Mouse (Mus musculus): Measurements from ENCODE around the gene Atg10. TPM values are rescaled to one million over a fixed set of nuclear protein-coding genes. Genes with fewer than 3 reads are reported as not detected.

Gene Atg10
- polyA plus RNA-seq, 2 experiments: 5.4 to 18.3 TPM

DNA sequence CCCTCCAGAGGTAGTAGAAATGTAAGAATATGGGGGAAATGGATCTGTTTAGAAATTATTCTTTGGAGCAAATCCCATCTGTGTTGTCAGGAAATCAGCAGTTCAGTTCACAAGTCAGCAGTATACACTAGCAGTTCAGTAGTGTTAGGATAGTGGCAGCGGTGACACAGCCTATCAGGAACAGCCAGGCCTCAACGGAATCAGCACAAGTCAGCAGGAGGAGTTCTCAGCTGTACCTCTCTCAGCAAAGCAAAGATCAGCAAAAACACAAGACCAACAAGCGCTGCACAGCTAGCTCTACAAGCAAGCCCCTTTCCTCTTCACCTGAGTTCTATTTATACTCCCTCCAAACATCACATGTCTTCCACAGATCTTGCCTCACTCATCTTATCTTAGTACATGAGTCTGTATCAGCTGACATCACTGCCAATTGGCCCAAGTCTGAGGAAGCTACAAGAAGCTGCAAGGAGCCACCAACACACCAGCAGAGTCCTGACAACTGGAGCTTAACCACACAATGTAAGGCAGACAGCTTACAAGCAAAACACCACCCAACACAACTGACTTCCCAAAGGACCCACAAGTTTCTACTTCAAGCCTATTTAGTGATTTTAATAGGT, 38.4 kb downstream of the Atg10 start:
- DNase-seq (ENCODE audit: low spot score) (no peak), ATAC-seq (ENCODE audit: low FRiP score, low read depth) (no peak)
- Histone ChIP-seq H3K9me3 (ENCODE audit: control insufficient read depth, low read length) (no peaks in the 10 kb centered on the region), H3K4me3 (replicated peaks; ENCODE audit: low read length) (no peak overlapping the region), H3K4me1 (ENCODE audit: control insufficient read depth, insufficient read depth, low read length) (peaks cover 11% of the 10 kb centered on the region), H3K27ac (replicated peaks; ENCODE audit: low read depth, low read length) (no peak overlapping the region), H3K36me3 (ENCODE audit: control insufficient read depth, insufficient read depth, low read length) (no peaks in the 10 kb centered on the region), H3K27me3 (ENCODE audit: control insufficient read depth, insufficient read depth, low read length) (no peaks in the 10 kb centered on the region), H3K9ac (ENCODE audit: low read depth, low read length, severe bottlenecking) (no peak overlapping the region), H3K4me2 (replicated peaks; ENCODE audit: low read depth, low read length, severe bottlenecking) (no peak overlapping the region)
- 90% methylated on average over 3 of the region's 3 CpGs for WGBS
- no peak for TF ChIP-seq POLR2A (IDR thresholded peaks at IDR 0.05; ENCODE audit: borderline replicate concordance, extremely low read depth, insufficient read depth, insufficient read length)

GRCm38 (mm10) chr13:91184226-91184625, 39.5 kb downstream of the Atg10 start:
- no peaks in the 10 kb centered on the region for H3K9me3 ChIP-seq (ENCODE audit: control insufficient read depth, low read length)
- WGBS: 69% methylated on average over 3 of the region's 3 CpGs
- H3K4me3 ChIP-seq (replicated peaks; ENCODE audit: low read length): no peak overlapping the region
- no peaks in the 10 kb centered on the region for H3K27me3 ChIP-seq (ENCODE audit: control insufficient read depth, insufficient read depth, low read length)
- no peak overlapping the region for H3K27ac ChIP-seq (replicated peaks; ENCODE audit: low read depth, low read length)
- H3K4me1 ChIP-seq (ENCODE audit: control insufficient read depth, insufficient read depth, low read length): peaks cover 11% of the 10 kb centered on the region
- H3K4me2 ChIP-seq (replicated peaks; ENCODE audit: low read depth, low read length, severe bottlenecking): no peak overlapping the region
- DNase-seq (ENCODE audit: low spot score) (no peak), ATAC-seq (ENCODE audit: low FRiP score, low read depth) (no peak)
- H3K36me3 ChIP-seq (ENCODE audit: control insufficient read depth, insufficient read depth, low read length): no peaks in the 10 kb centered on the region
- no peak overlapping the region for H3K9ac ChIP-seq (ENCODE audit: low read depth, low read length, severe bottlenecking)
- TF ChIP-seq POLR2A (IDR thresholded peaks at IDR 0.05; ENCODE audit: borderline replicate concordance, extremely low read depth, insufficient read depth, insufficient read length): no peak

DNA sequence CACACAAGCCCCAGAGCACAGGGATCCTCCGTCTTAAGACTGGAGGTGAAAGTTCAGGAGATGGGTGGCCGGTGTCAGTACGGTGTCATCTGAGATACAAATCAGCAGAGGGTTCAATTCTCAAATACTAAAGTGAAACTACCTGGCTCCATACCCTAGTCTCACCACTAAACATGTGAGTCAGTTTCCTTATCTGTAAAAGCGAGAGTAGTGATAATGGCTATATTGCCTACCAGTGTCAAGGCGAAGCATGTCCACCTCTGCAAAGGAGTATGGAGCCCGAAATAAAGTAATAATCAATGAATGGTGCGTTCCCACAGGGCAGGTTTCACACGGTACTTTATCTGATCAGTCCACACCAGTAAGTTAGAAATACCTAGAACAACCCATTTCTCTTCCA, 43.4 kb downstream of the Atg10 start:
- H3K9ac ChIP-seq (ENCODE audit: low read depth, low read length, severe bottlenecking): no peak overlapping the region
- no peaks in the 10 kb centered on the region for H3K9me3 ChIP-seq (ENCODE audit: control insufficient read depth, low read length)
- 92% methylated on average over 8 of the region's 8 CpGs for WGBS
- H3K4me3 ChIP-seq (replicated peaks; ENCODE audit: low read length): no peak overlapping the region
- DNase-seq (ENCODE audit: low spot score) (no peak), ATAC-seq (ENCODE audit: low FRiP score, low read depth) (no peak)
- TF ChIP-seq POLR2A (IDR thresholded peaks at IDR 0.05; ENCODE audit: borderline replicate concordance, extremely low read depth, insufficient read depth, insufficient read length): no peak
- H3K27ac ChIP-seq (replicated peaks; ENCODE audit: low read depth, low read length): no peak overlapping the region
- H3K4me1 ChIP-seq (ENCODE audit: control insufficient read depth, insufficient read depth, low read length): peaks cover 8% of the 10 kb centered on the region; the same call in 1 of the 2 replicates
- no peaks in the 10 kb centered on the region for H3K36me3 ChIP-seq (ENCODE audit: control insufficient read depth, insufficient read depth, low read length)
- no peaks in the 10 kb centered on the region for H3K27me3 ChIP-seq (ENCODE audit: control insufficient read depth, insufficient read depth, low read length)
- no peak overlapping the region for H3K4me2 ChIP-seq (replicated peaks; ENCODE audit: low read depth, low read length, severe bottlenecking)

DNA sequence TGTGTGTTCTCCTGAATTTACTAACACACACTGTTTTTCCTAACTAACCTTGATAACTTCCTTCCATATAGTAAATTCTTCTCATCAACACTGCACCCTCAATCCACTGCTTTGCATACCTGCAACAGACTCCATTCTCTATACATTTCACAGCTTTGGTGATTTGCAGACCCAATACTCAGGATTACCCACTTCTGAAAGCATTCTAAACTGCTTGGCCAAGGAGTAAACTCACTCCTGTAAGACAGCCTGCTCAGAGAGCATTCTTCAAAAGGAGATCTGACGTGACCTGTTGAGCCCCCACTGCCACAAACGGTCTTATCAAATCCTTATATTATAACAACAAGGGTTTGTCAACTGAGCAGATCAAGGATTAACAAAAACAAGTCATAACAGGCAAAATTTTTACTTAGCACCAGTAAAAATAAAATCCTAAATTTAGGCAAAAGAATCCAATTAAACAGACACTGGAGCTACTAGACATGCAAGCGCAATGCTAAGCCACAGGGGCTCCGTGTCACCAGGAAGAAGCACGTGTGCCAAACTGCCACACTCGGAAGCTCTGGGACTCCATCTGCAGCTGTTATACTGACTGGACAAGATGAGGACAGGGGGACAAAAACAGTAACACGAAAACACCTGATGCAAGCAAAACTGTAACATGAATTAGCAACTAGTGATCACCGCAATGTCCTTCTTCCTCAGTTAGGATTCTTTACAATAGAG, 44.4 kb downstream of the Atg10 start:
- H3K27ac ChIP-seq (replicated peaks; ENCODE audit: low read depth, low read length): no peak overlapping the region
- H3K4me3 ChIP-seq (replicated peaks; ENCODE audit: low read length): no peak overlapping the region
- TF ChIP-seq POLR2A (IDR thresholded peaks at IDR 0.05; ENCODE audit: borderline replicate concordance, extremely low read depth, insufficient read depth, insufficient read length): no peak
- no peaks in the 10 kb centered on the region for H3K36me3 ChIP-seq (ENCODE audit: control insufficient read depth, insufficient read depth, low read length)
- peaks cover 8% of the 10 kb centered on the region; the same call in 1 of the 2 replicates for H3K4me1 ChIP-seq (ENCODE audit: control insufficient read depth, insufficient read depth, low read length)
- ATAC-seq (ENCODE audit: low FRiP score, low read depth) (no peak), DNase-seq (ENCODE audit: low spot score) (no peak)
- H3K9ac ChIP-seq (ENCODE audit: low read depth, low read length, severe bottlenecking): no peak overlapping the region
- 54% methylated on average over 8 of the region's 8 CpGs for WGBS
- no peaks in the 10 kb centered on the region for H3K27me3 ChIP-seq (ENCODE audit: control insufficient read depth, insufficient read depth, low read length)
- H3K4me2 ChIP-seq (replicated peaks; ENCODE audit: low read depth, low read length, severe bottlenecking): no peak overlapping the region
- H3K9me3 ChIP-seq (ENCODE audit: control insufficient read depth, low read length): no peaks in the 10 kb centered on the region

DNA sequence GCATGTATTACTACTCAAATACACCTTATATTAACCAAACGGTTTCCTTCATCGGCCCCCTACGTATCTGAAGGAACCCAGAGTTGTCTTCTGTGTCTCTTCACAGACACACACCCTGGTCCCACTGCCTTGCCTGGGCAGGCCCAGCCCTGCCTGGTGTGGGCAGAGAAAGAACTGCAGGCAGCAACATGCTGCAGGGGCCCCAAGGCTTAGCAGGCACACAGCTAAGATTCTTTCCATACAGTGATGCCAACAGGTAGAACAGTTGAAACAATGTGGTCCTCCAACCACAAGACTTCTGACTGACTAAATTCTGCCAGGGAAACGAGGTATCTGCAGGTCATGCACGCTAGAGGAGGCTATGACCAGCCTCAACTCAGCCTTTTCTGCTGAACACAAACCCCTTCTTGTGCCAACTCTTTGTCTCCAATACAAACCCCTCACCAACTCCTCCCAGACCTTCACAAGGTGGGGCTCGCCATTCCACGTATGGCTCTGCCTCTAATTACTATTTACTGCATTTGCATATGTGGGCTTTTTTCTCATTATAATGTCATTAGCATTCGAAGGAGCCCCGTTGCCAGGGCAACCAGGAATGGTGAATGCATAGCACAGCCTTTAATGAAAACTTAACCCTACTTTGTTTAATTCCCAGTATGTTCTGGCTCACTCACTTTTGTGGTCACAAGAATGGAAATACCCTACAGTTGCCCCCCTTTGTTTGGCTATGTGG, 45.2 kb downstream of the Atg10 start:
- ATAC-seq (ENCODE audit: low FRiP score, low read depth) (peak; percentile 47; the same call in 1 of the 2 replicates), DNase-seq (ENCODE audit: low spot score) (no peak)
- Histone ChIP-seq H3K4me1 (ENCODE audit: control insufficient read depth, insufficient read depth, low read length) (peaks cover 8% of the 10 kb centered on the region; the same call in 1 of the 2 replicates), H3K27me3 (ENCODE audit: control insufficient read depth, insufficient read depth, low read length) (no peaks in the 10 kb centered on the region), H3K27ac (replicated peaks; ENCODE audit: low read depth, low read length) (peak overlapping the region; percentile 20; the same call in 1 of the 2 replicates), H3K36me3 (ENCODE audit: control insufficient read depth, insufficient read depth, low read length) (no peaks in the 10 kb centered on the region), H3K4me3 (replicated peaks; ENCODE audit: low read length) (no peak overlapping the region), H3K9me3 (ENCODE audit: control insufficient read depth, low read length) (no peaks in the 10 kb centered on the region), H3K4me2 (replicated peaks; ENCODE audit: low read depth, low read length, severe bottlenecking) (no peak overlapping the region), H3K9ac (ENCODE audit: low read depth, low read length, severe bottlenecking) (no peak overlapping the region)
- 50% methylated on average over 9 of the region's 9 CpGs for WGBS
- no peak for TF ChIP-seq POLR2A (IDR thresholded peaks at IDR 0.05; ENCODE audit: borderline replicate concordance, extremely low read depth, insufficient read depth, insufficient read length)

Data from limb, embryonic 14.5 days (tissue).